Mouse (Mus musculus): ENCODE data around the gene Abhd16a. TPM values are rescaled to one million over a fixed set of nuclear protein-coding genes. Genes with fewer than 3 reads are reported as not detected.
A peak's percentile ranks its signal among the peaks of the same experiment; 100 is the strongest.
"Not testable (repeated sequence)": the region's sequence is repeated elsewhere in the genome, so short reads cannot be mapped to it uniquely, and the experiment has no call there.

Gene Abhd16a
- polyA plus RNA-seq, 1 experiment from 2014 or later = 92.1 TPM

GRCm38 (mm10) chr17:35111774-35112173 lies 22.7 kb downstream of the Abhd16a start:
- H3K9me3 ChIP-seq = no peaks in the 10 kb centered on the region
- no peak overlapping the region for H3K27ac ChIP-seq
- H3K9ac ChIP-seq = no peak overlapping the region
- ATAC-seq = no peak
- H3K4me2 ChIP-seq (replicated peaks) = no peak overlapping the region
- H3K4me3 ChIP-seq (replicated peaks) = no peak overlapping the region
- 82% methylated on average over 9 of the region's 9 CpGs for WGBS
- peaks cover 15% of the 10 kb centered on the region; the same call in 1 of the 2 replicates for H3K36me3 ChIP-seq
- no peaks in the 10 kb centered on the region for H3K4me1 ChIP-seq (replicated peaks)
- H3K27me3 ChIP-seq (replicated peaks) = no peaks in the 10 kb centered on the region

- Histone ChIP-seq H3K36me3 (peaks cover 33% of the 10 kb centered on the region), H3K4me2 (replicated peaks) (no peak within 1 kb of the TSS), H3K27ac (no peak within 1 kb of the TSS), H3K27me3 (replicated peaks) (no peaks in the 10 kb centered on the region), H3K9me3 (no peaks in the 10 kb centered on the region), H3K4me1 (replicated peaks) (peaks cover 8% of the 10 kb centered on the region), H3K4me3 (replicated peaks) (no peak within 1 kb of the TSS), H3K9ac (no peak within 1 kb of the TSS)
- no peak for ATAC-seq
- WGBS = 87% methylated on average over 8 of the region's 8 CpGs
These were observed 26.3 kb downstream of the Abhd16a start, which contains the start of gene Ly6g5b for GRCm38 (mm10) chr17:35115046-35116019. Gene Ly6g5b, minus strand, starts transcription at chr17:35115428.

- peaks cover 24% of the 10 kb centered on the region for H3K36me3 ChIP-seq
- no peaks in the 10 kb centered on the region for H3K27me3 ChIP-seq (replicated peaks)
- H3K27ac ChIP-seq = peak overlapping the region; percentile 64
- 0% methylated on average over 33 of the region's 33 CpGs for WGBS
- H3K9ac ChIP-seq = peak overlapping the region; percentile 84
- H3K4me1 ChIP-seq (replicated peaks) = peaks cover 21% of the 10 kb centered on the region
- peak overlapping the region; percentile 68 for H3K4me3 ChIP-seq (replicated peaks)
- no peak; the same call in 1 of the 2 replicates for ATAC-seq
- H3K4me2 ChIP-seq (replicated peaks) = peak overlapping the region; percentile 94
- no peaks in the 10 kb centered on the region for H3K9me3 ChIP-seq
These were observed 31.7 kb downstream of the Abhd16a start for GRCm38 (mm10) chr17:35120745-35121142.

GRCm38 (mm10) chr17:35121143-35121799 lies 32.2 kb downstream of the Abhd16a start, which contains the start of gene Gpank1:
Gene Gpank1, plus strand, starts transcription at chr17:35121455.
- Histone ChIP-seq H3K9me3 (no peaks in the 10 kb centered on the region), H3K4me3 (replicated peaks) (peak within 1 kb of the TSS; percentile 68), H3K36me3 (peaks cover 20% of the 10 kb centered on the region), H3K27ac (peak within 1 kb of the TSS; percentile 89), H3K9ac (peak within 1 kb of the TSS; percentile 84), H3K27me3 (replicated peaks) (no peaks in the 10 kb centered on the region), H3K4me2 (replicated peaks) (peak within 1 kb of the TSS; percentile 94), H3K4me1 (replicated peaks) (peaks cover 21% of the 10 kb centered on the region)
- ATAC-seq = peak; percentile 95
- under 1% methylated on average over 50 of the region's 50 CpGs for WGBS

GRCm38 (mm10) chr17:35121871-35122303 lies 32.8 kb downstream of the Abhd16a start, which contains the start of gene Csnk2b:
Gene Csnk2b, minus strand, starts transcription at chr17:35122053.
- peak within 1 kb of the TSS; percentile 84 for H3K9ac ChIP-seq
- H3K4me3 ChIP-seq (replicated peaks) = peak within 1 kb of the TSS; percentile 68
- peaks cover 18% of the 10 kb centered on the region for H3K36me3 ChIP-seq
- H3K27me3 ChIP-seq (replicated peaks) = no peaks in the 10 kb centered on the region
- peak within 1 kb of the TSS; percentile 94 for H3K4me2 ChIP-seq (replicated peaks)
- no peak for ATAC-seq
- WGBS = under 1% methylated on average over 19 of the region's 19 CpGs
- H3K9me3 ChIP-seq = no peaks in the 10 kb centered on the region
- H3K4me1 ChIP-seq (replicated peaks) = peaks cover 25% of the 10 kb centered on the region
- peak within 1 kb of the TSS; percentile 89 for H3K27ac ChIP-seq

- WGBS = 95% methylated on average over 9 of the region's 9 CpGs
These were observed 34.2 kb downstream of the Abhd16a start for GRCm38 (mm10) chr17:35123287-35123686.

GRCm38 (mm10) chr17:35124261-35124896 lies 35.3 kb downstream of the Abhd16a start:
- not testable (repeated sequence) for H3K4me3 ChIP-seq (replicated peaks)
- 83% methylated on average over 12 of the region's 12 CpGs for WGBS

More at GRCm38 (mm10) chr17:35123287-35123686, 34.2 kb downstream of the Abhd16a start:
- not testable (repeated sequence) for H3K4me2 ChIP-seq (replicated peaks); H3K9me3 ChIP-seq; H3K27ac ChIP-seq; ATAC-seq; H3K9ac ChIP-seq; H3K4me3 ChIP-seq (replicated peaks); H3K27me3 ChIP-seq (replicated peaks)
- H3K4me1 ChIP-seq (replicated peaks) = peaks cover 35% of the 10 kb centered on the region
- peaks cover 12% of the 10 kb centered on the region for H3K36me3 ChIP-seq

GRCm38 (mm10) chr17:35125081-35125480 lies 36.0 kb downstream of the Abhd16a start:
- H3K4me2 ChIP-seq (replicated peaks) = peak overlapping the region; percentile 79
- no peaks in the 10 kb centered on the region for H3K27me3 ChIP-seq (replicated peaks)
- H3K4me1 ChIP-seq (replicated peaks) = peaks cover 30% of the 10 kb centered on the region
- H3K27ac ChIP-seq = peak overlapping the region; percentile 78
- H3K4me3 ChIP-seq (replicated peaks) = no peak overlapping the region
- no peak for ATAC-seq
- 0 out of 2 replicates have a peak, but pooled peaks cover 3% of the 10 kb centered on the region for H3K36me3 ChIP-seq
- no peaks in the 10 kb centered on the region for H3K9me3 ChIP-seq
- 85% methylated on average over 1 of the region's 1 CpGs for WGBS
- 0 out of 2 replicates have a peak overlapping the region, but pooled peaks have one; percentile 57 for H3K9ac ChIP-seq

More at GRCm38 (mm10) chr17:35124261-35124896, 35.3 kb downstream of the Abhd16a start:
- ATAC-seq; H3K27me3 ChIP-seq (replicated peaks); H3K4me2 ChIP-seq (replicated peaks); H3K36me3 ChIP-seq; H3K9ac ChIP-seq; H3K9me3 ChIP-seq: not testable (repeated sequence)
- Histone ChIP-seq H3K27ac (0 out of 2 replicates have a peak overlapping the region, but pooled peaks have one; percentile 78), H3K4me1 (replicated peaks) (peaks cover 35% of the 10 kb centered on the region)

- H3K4me3 ChIP-seq (replicated peaks) = peak overlapping the region; percentile 56
- H3K9me3 ChIP-seq = no peaks in the 10 kb centered on the region
- 23% methylated on average over 6 of the region's 6 CpGs for WGBS
- no peak for ATAC-seq
- 0 out of 2 replicates have a peak, but pooled peaks cover 3% of the 10 kb centered on the region for H3K36me3 ChIP-seq
- peak overlapping the region; percentile 57 for H3K9ac ChIP-seq
- peak overlapping the region; percentile 79 for H3K4me2 ChIP-seq (replicated peaks)
- peak overlapping the region; percentile 78 for H3K27ac ChIP-seq
- H3K4me1 ChIP-seq (replicated peaks) = peaks cover 27% of the 10 kb centered on the region
- no peaks in the 10 kb centered on the region for H3K27me3 ChIP-seq (replicated peaks)
These were observed 36.5 kb downstream of the Abhd16a start for GRCm38 (mm10) chr17:35125578-35125977.

GRCm38 (mm10) chr17:35126206-35126611 lies 37.1 kb downstream of the Abhd16a start, which contains the start of gene D17H6S53E:
Gene D17H6S53E, plus strand, starts transcription at chr17:35126373.
- under 1% methylated on average over 36 of the region's 36 CpGs for WGBS

GRCm38 (mm10) chr17:35127017-35127416 lies 38.0 kb downstream of the Abhd16a start:
- Histone ChIP-seq H3K27ac (0 out of 2 replicates have a peak overlapping the region, but pooled peaks have one; percentile 78), H3K9ac (peak overlapping the region; percentile 57), H3K36me3 (0 out of 2 replicates have a peak, but pooled peaks cover 3% of the 10 kb centered on the region), H3K4me1 (replicated peaks) (peaks cover 27% of the 10 kb centered on the region), H3K4me3 (replicated peaks) (peak overlapping the region; percentile 56), H3K27me3 (replicated peaks) (no peaks in the 10 kb centered on the region), H3K4me2 (replicated peaks) (peak overlapping the region; percentile 79), H3K9me3 (no peaks in the 10 kb centered on the region)
- no peak for ATAC-seq
- WGBS = 59% methylated on average over 13 of the region's 13 CpGs

More at GRCm38 (mm10) chr17:35126206-35126611, 37.1 kb downstream of the Abhd16a start, which contains the start of gene D17H6S53E:
- Histone ChIP-seq H3K9me3 (no peaks in the 10 kb centered on the region), H3K9ac (peak within 1 kb of the TSS; percentile 57), H3K4me1 (replicated peaks) (peaks cover 27% of the 10 kb centered on the region), H3K27me3 (replicated peaks) (no peaks in the 10 kb centered on the region), H3K27ac (peak within 1 kb of the TSS; percentile 78), H3K4me2 (replicated peaks) (peak within 1 kb of the TSS; percentile 79), H3K4me3 (replicated peaks) (peak within 1 kb of the TSS; percentile 56), H3K36me3 (0 out of 2 replicates have a peak, but pooled peaks cover 3% of the 10 kb centered on the region)
- peak; percentile 73 for ATAC-seq

All from intestine, embryonic 15.5 days (tissue).